Mouse (Mus musculus): Measurements from ENCODE around the gene Gp1ba. TPM values are rescaled to one million over a fixed set of nuclear protein-coding genes. Genes with fewer than 3 reads are reported as not detected.

Gene Gp1ba
- total RNA-seq, 1 experiment = 0.45 TPM

- no peak for DNase-seq (ENCODE audit: low read depth, low spot score)
- TF ChIP-seq ZC3H11A (IDR thresholded peaks at IDR 0.05; ENCODE audit: borderline replicate concordance, low read depth, low read length) (no peak), ZNF384 (IDR thresholded peaks at IDR 0.05; ENCODE audit: low read depth, low read length) (no peak), HCFC1 (IDR thresholded peaks at IDR 0.05; ENCODE audit: borderline replicate concordance, insufficient read depth, low read length) (no peak), CHD2 (IDR thresholded peaks at IDR 0.05; ENCODE audit: low read depth, low read length) (no peak), MAFK (IDR thresholded peaks at IDR 0.05; ENCODE audit: insufficient read depth, low read depth, low read length) (no peak)
- Histone ChIP-seq H3K36me3 (ENCODE audit: control insufficient read depth, insufficient read depth, low read length, poor library complexity, severe bottlenecking) (peaks cover 6% of the 10 kb centered on the region; the same call in 1 of the 2 replicates), H3K9me3 (ENCODE audit: control insufficient read depth, insufficient read depth, low read depth, low read length) (no peaks in the 10 kb centered on the region), H3K27ac (ENCODE audit: insufficient read depth, low read depth, low read length, poor library complexity, severe bottlenecking) (no peak overlapping the region), H3K9ac (ENCODE audit: insufficient read depth, low read depth, low read length, poor library complexity, severe bottlenecking) (peak overlapping the region; percentile 79), H3K4me1 (ENCODE audit: control insufficient read depth in 2 of 2, insufficient read depth in 2 of 2, low read length in 2 of 2, poor library complexity in 1 of 2) (peaks cover 4 to 14% of the 10 kb centered on the region in 2 experiments; a peak in 3 of 4 replicates), H3K4me3 (ENCODE audit: insufficient read depth in 1 of 2, low read depth in 1 of 2, low read length in 2 of 2, poor library complexity in 1 of 2, severe bottlenecking in 1 of 2) (peak overlapping the region; percentile 83 to 87)
- in situ Hi-C loops (cut with MboI; ENCODE audit: low sequenced_read_pairs in 2 of 2, unreplicated experiment in 2 of 2) = no loop called here
Measured at GRCm38 (mm10) chr11:70686901-70687566, 48.1 kb downstream of the Gp1ba start.

GRCm38 (mm10) chr11:70687601-70688199 lies 48.8 kb downstream of the Gp1ba start, which contains the start of gene Camta2:
Camta2 (minus strand) TSS chr11:70688105.
- H3K36me3 ChIP-seq (ENCODE audit: control insufficient read depth, insufficient read depth, low read length, poor library complexity, severe bottlenecking) = peaks cover 6% of the 10 kb centered on the region; the same call in 1 of the 2 replicates
- peak within 1 kb of the TSS; percentile 79 for H3K9ac ChIP-seq (ENCODE audit: insufficient read depth, low read depth, low read length, poor library complexity, severe bottlenecking)
- no peak within 1 kb of the TSS for H3K27ac ChIP-seq (ENCODE audit: insufficient read depth, low read depth, low read length, poor library complexity, severe bottlenecking)
- no peaks in the 10 kb centered on the region for H3K9me3 ChIP-seq (ENCODE audit: control insufficient read depth, insufficient read depth, low read depth, low read length)
- in situ Hi-C loops (cut with MboI; ENCODE audit: low sequenced_read_pairs in 2 of 2, unreplicated experiment in 2 of 2) = no loop called here
- DNase-seq (ENCODE audit: low read depth, low spot score) = no peak
- TF ChIP-seq MAFK (IDR thresholded peaks at IDR 0.05; ENCODE audit: insufficient read depth, low read depth, low read length) (no peak), HCFC1 (IDR thresholded peaks at IDR 0.05; ENCODE audit: borderline replicate concordance, insufficient read depth, low read length) (no peak), ZNF384 (IDR thresholded peaks at IDR 0.05; ENCODE audit: low read depth, low read length) (no peak), CHD2 (IDR thresholded peaks at IDR 0.05; ENCODE audit: low read depth, low read length) (no peak), ZC3H11A (IDR thresholded peaks at IDR 0.05; ENCODE audit: borderline replicate concordance, low read depth, low read length) (no peak)
- peak within 1 kb of the TSS; percentile 83 to 87 for H3K4me3 ChIP-seq (ENCODE audit: insufficient read depth in 1 of 2, low read depth in 1 of 2, low read length in 2 of 2, poor library complexity in 1 of 2, severe bottlenecking in 1 of 2)
- H3K4me1 ChIP-seq (ENCODE audit: control insufficient read depth in 2 of 2, insufficient read depth in 2 of 2, low read length in 2 of 2, poor library complexity in 1 of 2) = peaks cover 1 to 9% of the 10 kb centered on the region in 2 experiments; a peak in 2 of 4 replicates

- Histone ChIP-seq H3K9ac (ENCODE audit: insufficient read depth, low read depth, low read length, poor library complexity, severe bottlenecking) (peak overlapping the region; percentile 79; the same call in 1 of the 2 replicates), H3K36me3 (ENCODE audit: control insufficient read depth, insufficient read depth, low read length, poor library complexity, severe bottlenecking) (peaks cover 5% of the 10 kb centered on the region; the same call in 1 of the 2 replicates), H3K27ac (ENCODE audit: insufficient read depth, low read depth, low read length, poor library complexity, severe bottlenecking) (no peak overlapping the region), H3K4me3 (ENCODE audit: insufficient read depth in 1 of 2, low read depth in 1 of 2, low read length in 2 of 2, poor library complexity in 1 of 2, severe bottlenecking in 1 of 2) (peak overlapping the region; percentile 83 to 87), H3K4me1 (ENCODE audit: control insufficient read depth in 2 of 2, insufficient read depth in 2 of 2, low read length in 2 of 2, poor library complexity in 1 of 2) (peaks cover 0 to 4% of the 10 kb centered on the region in 2 experiments; a peak in 2 of 4 replicates), H3K9me3 (ENCODE audit: control insufficient read depth, insufficient read depth, low read depth, low read length) (no peaks in the 10 kb centered on the region)
- in situ Hi-C loops (cut with MboI; ENCODE audit: low sequenced_read_pairs in 2 of 2, unreplicated experiment in 2 of 2) = no loop called here
- TF ChIP-seq CHD2 (IDR thresholded peaks at IDR 0.05; ENCODE audit: low read depth, low read length) (no peak), ZNF384 (IDR thresholded peaks at IDR 0.05; ENCODE audit: low read depth, low read length) (no peak), ZC3H11A (IDR thresholded peaks at IDR 0.05; ENCODE audit: borderline replicate concordance, low read depth, low read length) (no peak), HCFC1 (IDR thresholded peaks at IDR 0.05; ENCODE audit: borderline replicate concordance, insufficient read depth, low read length) (no peak), MAFK (IDR thresholded peaks at IDR 0.05; ENCODE audit: insufficient read depth, low read depth, low read length) (no peak)
- DNase-seq (ENCODE audit: low read depth, low spot score) = no peak
Measured at GRCm38 (mm10) chr11:70688372-70688771, 49.5 kb downstream of the Gp1ba start.

DNA sequence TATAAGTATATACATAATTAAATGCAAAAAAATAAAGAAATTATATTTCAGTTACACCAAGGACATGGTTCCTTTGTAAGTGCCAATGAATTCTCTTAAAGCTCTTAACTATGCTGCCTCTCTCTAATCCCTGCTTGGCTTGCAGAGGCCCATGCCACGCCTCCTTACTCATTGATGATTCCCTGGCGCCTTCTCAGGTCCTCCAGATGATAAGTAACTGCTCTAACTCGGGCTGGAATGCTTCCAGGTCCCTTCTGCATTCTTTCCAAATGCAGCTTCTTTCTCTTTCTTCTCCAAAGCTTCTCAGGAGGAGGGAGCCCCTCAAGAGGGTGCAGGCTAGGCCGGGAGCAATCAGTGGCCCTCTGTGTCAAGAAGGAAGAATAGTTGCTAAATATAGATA lies 50.7 kb downstream of the Gp1ba start:
- Histone ChIP-seq H3K27ac (ENCODE audit: insufficient read depth, low read depth, low read length, poor library complexity, severe bottlenecking) (no peak overlapping the region), H3K36me3 (ENCODE audit: control insufficient read depth, insufficient read depth, low read length, poor library complexity, severe bottlenecking) (no peaks in the 10 kb centered on the region), H3K9ac (ENCODE audit: insufficient read depth, low read depth, low read length, poor library complexity, severe bottlenecking) (no peak overlapping the region), H3K4me3 (ENCODE audit: insufficient read depth in 1 of 2, low read depth in 1 of 2, low read length in 2 of 2, poor library complexity in 1 of 2, severe bottlenecking in 1 of 2) (no peak overlapping the region), H3K4me1 (ENCODE audit: control insufficient read depth in 2 of 2, insufficient read depth in 2 of 2, low read length in 2 of 2, poor library complexity in 1 of 2) (no peaks in the 10 kb centered on the region; a peak in 1 of 4 replicates), H3K9me3 (ENCODE audit: control insufficient read depth, insufficient read depth, low read depth, low read length) (no peaks in the 10 kb centered on the region)
- DNase-seq (ENCODE audit: low read depth, low spot score) = no peak
- no peak for TF ChIP-seq HCFC1 (IDR thresholded peaks at IDR 0.05; ENCODE audit: borderline replicate concordance, insufficient read depth, low read length)
- no peak for TF ChIP-seq ZC3H11A (IDR thresholded peaks at IDR 0.05; ENCODE audit: borderline replicate concordance, low read depth, low read length)
- TF ChIP-seq MAFK (IDR thresholded peaks at IDR 0.05; ENCODE audit: insufficient read depth, low read depth, low read length) = no peak
- TF ChIP-seq ZNF384 (IDR thresholded peaks at IDR 0.05; ENCODE audit: low read depth, low read length) = no peak
- no peak for TF ChIP-seq CHD2 (IDR thresholded peaks at IDR 0.05; ENCODE audit: low read depth, low read length)
- in situ Hi-C loops (cut with MboI; ENCODE audit: low sequenced_read_pairs in 2 of 2, unreplicated experiment in 2 of 2) = no loop called here

Other genes starting within 250 kb of the Gp1ba start
- 76.5 and 77.5 TPM in 2 replicates for gene Pelp1, start 229.1 kb upstream of the Gp1ba start, total RNA-seq (2012; rRNA removed)
- gene Arrb2, start 206.5 kb upstream of the Gp1ba start, total RNA-seq (2012; rRNA removed) = 30.6 and 43.1 TPM in 2 replicates
- gene Med11, start 187.2 kb upstream of the Gp1ba start, total RNA-seq (2012; rRNA removed) = 29.1 and 31.2 TPM in 2 replicates
- 0.54 and 1.5 TPM in 2 replicates for gene Zmynd15, start 179.7 kb upstream of the Gp1ba start, total RNA-seq (2012; rRNA removed)
- gene Cxcl16, start 179.1 kb upstream of the Gp1ba start, total RNA-seq (2012; rRNA removed) = 2.9 and 6.6 TPM in 2 replicates
- 3.8 and 4.6 TPM in 2 replicates for gene Tm4sf5, start 133.9 kb upstream of the Gp1ba start, total RNA-seq (2012; rRNA removed)
- gene Vmo1, start 124.5 kb upstream of the Gp1ba start, total RNA-seq (2012; rRNA removed) = not detected in 2 replicates
- 0.42 and 0.54 TPM in 2 replicates for gene Gltpd2, start 119.9 kb upstream of the Gp1ba start, total RNA-seq (2012; rRNA removed)
- 506 and 612 TPM in 2 replicates for gene Psmb6, start 113.8 kb upstream of the Gp1ba start, total RNA-seq (2012; rRNA removed)
- not detected in 2 replicates for gene Gm40193, start 106.2 kb upstream of the Gp1ba start, total RNA-seq (2012; rRNA removed)
- 4.4 and 6.3 TPM in 2 replicates for gene Pld2, start 99.1 kb upstream of the Gp1ba start, total RNA-seq (2012; rRNA removed)
- 23.0 and 27.5 TPM in 2 replicates for gene Mink1, start 76.2 kb upstream of the Gp1ba start, total RNA-seq (2012; rRNA removed)
- 0.45 and 0.53 TPM in 2 replicates for gene 4930544D05Rik, start 23.3 kb upstream of the Gp1ba start, total RNA-seq (2012; rRNA removed)
- gene Chrne, start 19.9 kb upstream of the Gp1ba start, total RNA-seq (2012; rRNA removed) = 1.2 TPM in 1 of 2 replicates, not detected in the other
- gene Rnf167, start 8.1 kb downstream of the Gp1ba start, total RNA-seq (2012; rRNA removed) = 113 and 157 TPM in 2 replicates
- 84.5 and 97.4 TPM in 2 replicates for gene Slc25a11, start 8.4 kb downstream of the Gp1ba start, total RNA-seq (2012; rRNA removed)
- gene Pfn1, start 15.5 kb downstream of the Gp1ba start, total RNA-seq (2012; rRNA removed) = 474 and 732 TPM in 2 replicates
- gene Eno3, start 18.1 kb downstream of the Gp1ba start, total RNA-seq (2012; rRNA removed) = 21.1 and 31.7 TPM in 2 replicates
- 68.0 and 74.5 TPM in 2 replicates for gene Spag7, start 30.3 kb downstream of the Gp1ba start, total RNA-seq (2012; rRNA removed)
- 3.9 and 5.6 TPM in 2 replicates for gene Camta2, start 49.0 kb downstream of the Gp1ba start, total RNA-seq (2012; rRNA removed)
- 0.48 and 1.2 TPM in 2 replicates for gene Inca1, start 61.0 kb downstream of the Gp1ba start, total RNA-seq (2012; rRNA removed)
- gene Kif1c, start 61.4 kb downstream of the Gp1ba start, total RNA-seq (2012; rRNA removed) = 25.3 and 29.2 TPM in 2 replicates
- gene Zfp3, start 125.1 kb downstream of the Gp1ba start, total RNA-seq (2012; rRNA removed) = 1.4 and 2.1 TPM in 2 replicates
- gene Scimp, start 173.5 kb downstream of the Gp1ba start, total RNA-seq (2012; rRNA removed) = not detected in 2 replicates
- gene Rabep1, start 205.7 kb downstream of the Gp1ba start, total RNA-seq (2012; rRNA removed) = 29.0 and 38.8 TPM in 2 replicates